In the genomic region with DNA sequence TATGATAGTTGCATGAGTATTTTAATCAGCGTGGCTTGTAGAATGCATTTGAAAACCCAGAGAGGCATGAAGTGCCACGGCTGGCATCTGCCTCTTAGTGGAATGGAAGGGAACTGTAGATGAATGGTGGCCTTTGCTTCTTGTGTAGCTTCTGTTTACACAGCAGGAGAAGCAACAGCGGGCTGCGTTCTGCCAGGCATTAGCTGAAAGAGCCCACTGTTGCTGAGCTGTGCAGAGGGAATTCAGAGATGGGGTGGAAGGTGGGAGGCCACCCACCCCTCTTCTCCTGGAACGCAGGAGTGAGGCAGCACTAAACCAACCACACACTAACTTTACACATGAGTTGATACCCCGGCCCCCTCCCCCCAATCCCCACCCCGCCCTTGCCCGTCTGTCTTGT, we compare ENCODE assay signal across 8 mouse cellular contexts. TPM values are rescaled to one million over a fixed set of nuclear protein-coding genes. Genes with fewer than 3 reads are reported as not detected.
DNase-seq lines count a peak whose midpoint lies in the region; ATAC-seq and TF ChIP-seq lines count a peak whose summit lies in the region.

No protein-coding gene starts in this region.

- TF ChIP-seq CTCF in left cerebral cortex, adult 2 months (IDR thresholded peaks at IDR 0.05) = peak; percentile 23
- TF ChIP-seq CTCF in cortical plate, adult 2 months (IDR thresholded peaks at IDR 0.05; ENCODE audit: extremely low read depth, insufficient read depth, low read length) = peak; percentile 21; the same call in 1 of the 2 replicates

- H3K27me3 ChIP-seq in hindbrain, embryonic 12.5 days = no peaks in the 10 kb centered on the region
- H3K27me3 ChIP-seq in neural tube, embryonic 12.5 days (replicated peaks) = no peaks in the 10 kb centered on the region

- intact Hi-C loops in left cerebral cortex, adult 2 months (cut with DNase I) = no loop called here
- intact Hi-C loops in left cerebral cortex, postnatal 36 days (cut with DNase I) = no loop called here

- WGBS in hindbrain, embryonic 12.5 days = 37% methylated on average over 8 of the region's 8 CpGs
- 43% methylated on average over 8 of the region's 8 CpGs for WGBS in neural tube, embryonic 12.5 days

- no peaks in the 10 kb centered on the region for H3K36me3 ChIP-seq in hindbrain, embryonic 12.5 days
- no peaks in the 10 kb centered on the region for H3K36me3 ChIP-seq in neural tube, embryonic 12.5 days

- H3K9me3 ChIP-seq in hindbrain, embryonic 12.5 days (replicated peaks) = no peaks in the 10 kb centered on the region
- H3K9me3 ChIP-seq in neural tube, embryonic 12.5 days = no peaks in the 10 kb centered on the region

- no peak for DNase-seq in left cerebral cortex, adult 2 months (ENCODE audit: extremely low spot score in 1 of 2, low spot score in 2 of 2)
- DNase-seq in left cerebral cortex, postnatal 36 days (ENCODE audit: low spot score in 2 of 2) = no peak
- DNase-seq in adrenal gland, postnatal 25 days = no peak
- no peak for DNase-seq in kidney, postnatal 14 days

- H3K9ac ChIP-seq in hindbrain, embryonic 12.5 days = no peak overlapping the region
- H3K9ac ChIP-seq in neural tube, embryonic 12.5 days = no peak overlapping the region

- H3K4me2 ChIP-seq in hindbrain, embryonic 12.5 days (replicated peaks) = peak overlapping the region; percentile 6; the same call in 1 of the 2 replicates
- H3K4me2 ChIP-seq in neural tube, embryonic 12.5 days (replicated peaks) = no peak overlapping the region

- H3K27ac ChIP-seq in left cerebral cortex, adult 2 months = peak overlapping the region; percentile 47; the same call in 1 of the 2 replicates
- H3K27ac ChIP-seq in cortical plate, adult 2 months (ENCODE audit: insufficient read depth, low read length) = no peak overlapping the region; the same call in 1 of the 2 replicates
- H3K27ac ChIP-seq in hindbrain, embryonic 12.5 days = 0 out of 2 replicates have a peak overlapping the region, but pooled peaks have one; percentile 12
- no peak overlapping the region for H3K27ac ChIP-seq in neural tube, embryonic 12.5 days

- H3K4me1 ChIP-seq in cortical plate, adult 2 months (ENCODE audit: control insufficient read depth, insufficient read depth, low read length) = peaks cover 16% of the 10 kb centered on the region
- H3K4me1 ChIP-seq in hindbrain, embryonic 12.5 days = peaks cover 5% of the 10 kb centered on the region; the same call in 1 of the 2 replicates
- H3K4me1 ChIP-seq in neural tube, embryonic 12.5 days = no peaks in the 10 kb centered on the region

- no peak overlapping the region for H3K4me3 ChIP-seq in left cerebral cortex, adult 2 months
- no peak overlapping the region for H3K4me3 ChIP-seq in cortical plate, adult 2 months (ENCODE audit: insufficient read depth, low read length)
- no peak overlapping the region for H3K4me3 ChIP-seq in hindbrain, embryonic 12.5 days
- H3K4me3 ChIP-seq in neural tube, embryonic 12.5 days = no peak overlapping the region

- ATAC-seq in hindbrain, embryonic 12.5 days (ENCODE audit: low FRiP score) = peak; percentile 70
- peak; percentile 53; the same call in 1 of the 2 replicates for ATAC-seq in neural tube, embryonic 12.5 days (ENCODE audit: low FRiP score, low read depth)
- no peak for ATAC-seq in erythroid progenitor cell, adult 5-6 weeks (replicated peaks; ENCODE audit: low FRiP score, poor library complexity, severe bottlenecking)

- no peak for TF ChIP-seq POLR2A in cortical plate, adult 2 months (IDR thresholded peaks at IDR 0.05; ENCODE audit: extremely low read depth, insufficient read depth, low read length)

RNA-seq across cellular contexts. Expression of a gene that starts 53.0 kb away (rescaled TPM):
- total RNA-seq in left cerebral cortex, adult 2 months (2021) = under 1 TPM; 0.63 to 0.79 TPM
- total RNA-seq in left cerebral cortex, postnatal 36 days (2021) = under 1 TPM; 0.49 to 0.54 TPM
- 0.56 and 0.62 TPM in 2 replicates for polyA plus RNA-seq in cortical plate, adult 2 months (2012; rRNA removed)
- polyA plus RNA-seq in hindbrain, embryonic 12.5 days (2016; fragmentation: Nextera tagmentation; extraction: Ambion mirVana) = 101 and 107 TPM in 2 replicates
- 30.9 and 39.8 TPM in 2 replicates for polyA plus RNA-seq in neural tube, embryonic 12.5 days (2016; fragmentation: Nextera tagmentation; extraction: Ambion mirVana)
- not detected in 2 replicates for total RNA-seq in adrenal gland, postnatal 25 days (2021)
- not detected in 2 replicates for total RNA-seq in erythroid progenitor cell, adult 5-6 weeks (2015; ENCODE audit: low replicate concordance)
- not detected in 2 replicates for total RNA-seq in erythroid progenitor cell, adult 5-6 weeks (2017; ENCODE audit: low replicate concordance)

Comparison
In these comparisons a context has a peak if more than half of its experiments do, and no peak if none do; other contexts are left out.
1. H3K27ac ChIP-seq: peak in left cerebral cortex, adult 2 months (single experiment) and hindbrain, embryonic 12.5 days (single experiment); none in cortical plate, adult 2 months (single experiment) and neural tube, embryonic 12.5 days (single experiment).